24 mouse cellular contexts compared by ENCODE assay signal in the genomic region with DNA sequence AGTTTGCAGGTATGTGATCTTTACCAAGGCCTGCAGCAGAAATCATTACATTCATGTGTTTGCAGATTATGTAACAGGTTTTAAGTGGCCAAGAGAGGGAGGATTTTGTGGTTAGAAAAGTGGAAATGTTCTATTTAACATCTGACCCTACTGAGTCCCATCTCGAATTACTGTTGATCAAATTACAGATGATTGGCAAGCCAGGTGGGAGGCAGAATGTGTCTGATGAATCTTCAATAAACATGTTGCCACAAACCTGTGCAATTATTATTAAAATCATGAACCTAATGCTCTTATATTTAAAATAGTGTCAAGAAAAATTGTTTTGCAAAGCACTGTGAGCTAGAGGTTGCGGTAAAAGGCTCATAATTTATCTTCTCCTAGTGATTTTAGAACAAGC.
DNase-seq lines count a peak whose midpoint lies in the region; ATAC-seq and TF ChIP-seq lines count a peak whose summit lies in the region.
"Had no signal": no experiment of that assay in that cellular context is flagged by ENCODE, and none has a peak within 500 bp of the region (broad histone marks: within the 10 kb centered on the region; RNA-seq: fewer than 3 reads in every experiment).

No protein-coding gene starts in this region.

- no peaks in the 10 kb centered on the region for H3K36me3 ChIP-seq in heart, postnatal 0 days (replicated peaks; ENCODE audit: control insufficient read depth, insufficient read depth, low read length)
- H3K36me3 ChIP-seq: embryonic facial prominence, embryonic 13.5 days; forebrain, embryonic 10.5 days; forebrain, embryonic 15.5 days; limb, embryonic 12.5 days; liver, embryonic 12.5 days; midbrain, embryonic 12.5 days had no signal

- DNase-seq in heart, postnatal 0 days (ENCODE audit: low spot score): no peak
- no peak for DNase-seq in heart, postnatal 25 days (ENCODE audit: low spot score)
- DNase-seq in lung, postnatal 36 days: peak; percentile 15
- no peak for DNase-seq in lung, adult 2 months
- peak; percentile 16 for DNase-seq in NIH3T3 (ENCODE audit: low read depth)
- no peak for DNase-seq in embryo, embryonic 10 days (ENCODE audit: low spot score)
- DNase-seq: adrenal gland, postnatal 25 days; cerebellum, adult 11-12 months; cerebellum, postnatal 10 days; kidney, adult 11 months; kidney, postnatal 36 days; liver, postnatal 0 days; lung, postnatal 10 days; thymus, adult 2 months; thymus, postnatal 36 days had no signal

- no peak for TF ChIP-seq EP300 in heart, postnatal 0 days (IDR thresholded peaks at IDR 0.05; ENCODE audit: low read depth)

- no peaks in the 10 kb centered on the region for H3K27me3 ChIP-seq in heart, postnatal 0 days (ENCODE audit: control insufficient read depth, insufficient read depth, low read length)
- H3K27me3 ChIP-seq: forebrain, embryonic 15.5 days; limb, embryonic 12.5 days had no signal

- H3K4me2 ChIP-seq in heart, postnatal 0 days (ENCODE audit: low read depth, low read length): peak overlapping the region; percentile 74; the same call in 1 of the 2 replicates
- H3K4me2 ChIP-seq: limb, embryonic 12.5 days; midbrain, embryonic 12.5 days had no signal

- ATAC-seq in heart, postnatal 0 days (ENCODE audit: insufficient read depth, low read depth): no peak
- ATAC-seq: forebrain, embryonic 15.5 days; liver, embryonic 12.5 days; liver, postnatal 0 days had no signal

- H3K4me3 ChIP-seq in heart, postnatal 0 days (ENCODE audit: low read depth, low read length): no peak overlapping the region
- no peak overlapping the region for H3K4me3 ChIP-seq in lung, adult 2 months (replicated peaks; ENCODE audit: extremely low read depth, low read depth, low read length)
- H3K4me3 ChIP-seq: embryonic facial prominence, embryonic 13.5 days; forebrain, embryonic 10.5 days; forebrain, embryonic 15.5 days; limb, embryonic 12.5 days; midbrain, embryonic 12.5 days had no signal

- no peak overlapping the region for H3K27ac ChIP-seq in heart, postnatal 0 days (ENCODE audit: low read depth)
- H3K27ac ChIP-seq: embryonic facial prominence, embryonic 13.5 days; forebrain, embryonic 10.5 days; forebrain, embryonic 15.5 days; hindbrain, embryonic 14.5 days; left cerebral cortex, adult 2 months; limb, embryonic 12.5 days; liver, embryonic 12.5 days; midbrain, embryonic 12.5 days had no signal

- WGBS in heart, postnatal 0 days: 91% methylated on average over 2 of the region's 2 CpGs
- 68% methylated on average over 2 of the region's 2 CpGs for WGBS in lung, adult 2 months

- TF ChIP-seq POLR2A in lung, adult 2 months (IDR thresholded peaks at IDR 0.05; ENCODE audit: borderline replicate concordance, extremely low read depth, low read depth, low read length): no peak

- no peaks in the 10 kb centered on the region for H3K4me1 ChIP-seq in heart, postnatal 0 days (ENCODE audit: control insufficient read depth, insufficient read depth)
- H3K4me1 ChIP-seq in lung, adult 2 months (ENCODE audit: control insufficient read depth, insufficient read depth, low read length): peaks cover 4% of the 10 kb centered on the region
- H3K4me1 ChIP-seq: embryonic facial prominence, embryonic 13.5 days had no signal

- intact Hi-C loops in heart, postnatal 25 days (cut with DNase I): loop anchor here (5.0 kb wide), 4 partner anchors 232 to 733 kb away; a partner anchor contains a TSS

- TF ChIP-seq CTCF in heart, postnatal 0 days (IDR thresholded peaks at IDR 0.05; ENCODE audit: low read depth): no peak
- no peak for TF ChIP-seq CTCF in lung, adult 2 months (IDR thresholded peaks at IDR 0.05; ENCODE audit: insufficient read depth, low read length)

- no peak overlapping the region for H3K9ac ChIP-seq in heart, postnatal 0 days (replicated peaks; ENCODE audit: low read depth, low read length)
- H3K9ac ChIP-seq: embryonic facial prominence, embryonic 13.5 days; forebrain, embryonic 15.5 days; hindbrain, embryonic 14.5 days; limb, embryonic 12.5 days; liver, embryonic 12.5 days; midbrain, embryonic 12.5 days had no signal

- no peaks in the 10 kb centered on the region for H3K9me3 ChIP-seq in heart, postnatal 0 days (replicated peaks; ENCODE audit: control insufficient read depth, low read length)
- H3K9me3 ChIP-seq: embryonic facial prominence, embryonic 13.5 days; forebrain, embryonic 10.5 days; forebrain, embryonic 15.5 days; limb, embryonic 12.5 days; liver, embryonic 12.5 days; megakaryocyte, embryonic 14.5 days; midbrain, embryonic 12.5 days had no signal

Comparison
In these comparisons a context has a peak if more than half of its experiments do, and no peak if none do; other contexts are left out.
1. DNase-seq: peak in lung, postnatal 36 days (single experiment) and NIH3T3 (single experiment); none in heart, postnatal 0 days (single experiment), heart, postnatal 25 days (single experiment), lung, adult 2 months (single experiment) and embryo, embryonic 10 days (single experiment).